Mouse (Mus musculus): ENCODE measurements around the gene Hoxc6. TPM values are rescaled to one million over a fixed set of nuclear protein-coding genes. Genes with fewer than 3 reads are reported as not detected.

Hoxc6 gene
- 0.18 and 0.82 TPM in 2 replicates for polyA plus RNA-seq (2016; fragmentation: Nextera tagmentation; extraction: Ambion mirVana)

- H3K4me2 ChIP-seq, result peak within 1 kb of the TSS; percentile 91
- peak within 1 kb of the TSS; percentile 72; the same call in 1 of the 2 replicates for H3K9ac ChIP-seq
- ATAC-seq (ENCODE audit: insufficient number of reproducible peaks, low FRiP score), result no peak
- H3K27me3 ChIP-seq (replicated peaks), result peaks cover 92% of the 10 kb centered on the region
- peak within 1 kb of the TSS; percentile 57 for H3K4me3 ChIP-seq
- no peak within 1 kb of the TSS for H3K27ac ChIP-seq (ENCODE audit: poor library complexity, severe bottlenecking)
- H3K4me1 ChIP-seq (replicated peaks), result peaks cover 29% of the 10 kb centered on the region
- 2% methylated on average over 19 of the region's 19 CpGs for WGBS
- H3K9me3 ChIP-seq (replicated peaks), result no peaks in the 10 kb centered on the region
- H3K36me3 ChIP-seq, result no peaks in the 10 kb centered on the region
These were observed at the start of gene Hoxc6 for GRCm38 (mm10) chr15:102997939-102998355. Gene Hoxc6, plus strand, starts transcription at chr15:102998257.

GRCm38 (mm10) chr15:102948842-102949241 lies 49.2 kb upstream of the Hoxc6 start:
- H3K4me2 ChIP-seq, result no peak overlapping the region
- no peaks in the 10 kb centered on the region for H3K9me3 ChIP-seq (replicated peaks)
- no peaks in the 10 kb centered on the region for H3K4me1 ChIP-seq (replicated peaks)
- H3K9ac ChIP-seq, result no peak overlapping the region
- ATAC-seq (ENCODE audit: insufficient number of reproducible peaks, low FRiP score), result no peak
- no peaks in the 10 kb centered on the region for H3K36me3 ChIP-seq
- 15% methylated on average over 2 of the region's 2 CpGs for WGBS
- H3K27me3 ChIP-seq (replicated peaks), result peaks cover 98% of the 10 kb centered on the region
- no peak overlapping the region for H3K4me3 ChIP-seq
- no peak overlapping the region for H3K27ac ChIP-seq (ENCODE audit: poor library complexity, severe bottlenecking)

GRCm38 (mm10) chr15:102949696-102950095 lies 48.4 kb upstream of the Hoxc6 start:
- 4% methylated on average over 20 of the region's 20 CpGs for WGBS
- H3K4me3 ChIP-seq, result no peak overlapping the region
- no peak overlapping the region for H3K4me2 ChIP-seq
- H3K36me3 ChIP-seq, result no peaks in the 10 kb centered on the region
- no peak for ATAC-seq (ENCODE audit: insufficient number of reproducible peaks, low FRiP score)
- no peaks in the 10 kb centered on the region for H3K9me3 ChIP-seq (replicated peaks)
- H3K9ac ChIP-seq, result no peak overlapping the region
- H3K27me3 ChIP-seq (replicated peaks), result peaks cover 100% of the 10 kb centered on the region
- no peaks in the 10 kb centered on the region for H3K4me1 ChIP-seq (replicated peaks)
- no peak overlapping the region for H3K27ac ChIP-seq (ENCODE audit: poor library complexity, severe bottlenecking)

- no peak for ATAC-seq (ENCODE audit: insufficient number of reproducible peaks, low FRiP score)
These were observed 47.2 kb upstream of the Hoxc6 start for GRCm38 (mm10) chr15:102950877-102951276.

DNA sequence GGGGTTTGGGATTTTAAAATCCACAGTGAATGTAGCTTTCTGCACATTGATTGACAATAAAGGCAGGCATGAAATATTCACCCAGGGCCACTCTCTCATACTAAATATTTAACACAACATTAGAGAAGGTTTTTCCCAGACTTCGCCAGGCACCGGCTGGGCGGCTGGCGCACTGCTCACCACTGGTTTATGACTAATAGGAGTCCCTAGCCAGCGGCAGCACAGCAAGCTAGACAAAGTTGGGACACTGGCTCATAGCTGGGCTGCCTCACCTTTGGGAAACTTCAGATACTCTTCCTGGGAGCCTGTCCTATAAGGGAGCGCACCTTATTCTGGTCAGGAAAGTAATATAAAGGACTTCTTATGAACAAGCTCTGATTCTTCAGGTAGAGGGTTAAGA lies 44.5 kb upstream of the Hoxc6 start:
- ATAC-seq (ENCODE audit: insufficient number of reproducible peaks, low FRiP score), result no peak
- Histone ChIP-seq H3K9ac (no peak overlapping the region), H3K9me3 (replicated peaks) (no peaks in the 10 kb centered on the region), H3K4me2 (no peak overlapping the region), H3K27ac (ENCODE audit: poor library complexity, severe bottlenecking) (no peak overlapping the region), H3K4me1 (replicated peaks) (peaks cover 11% of the 10 kb centered on the region), H3K36me3 (no peaks in the 10 kb centered on the region), H3K27me3 (replicated peaks) (peaks cover 99% of the 10 kb centered on the region), H3K4me3 (no peak overlapping the region)
- WGBS, result 6% methylated on average over 6 of the region's 6 CpGs

More at GRCm38 (mm10) chr15:102950877-102951276, 47.2 kb upstream of the Hoxc6 start:
- Histone ChIP-seq H3K4me2 (no peak overlapping the region), H3K27me3 (replicated peaks) (peaks cover 100% of the 10 kb centered on the region), H3K27ac (ENCODE audit: poor library complexity, severe bottlenecking) (no peak overlapping the region), H3K9me3 (replicated peaks) (no peaks in the 10 kb centered on the region), H3K9ac (no peak overlapping the region), H3K36me3 (no peaks in the 10 kb centered on the region), H3K4me1 (replicated peaks) (peaks cover 6% of the 10 kb centered on the region), H3K4me3 (no peak overlapping the region)
- WGBS, result 14% methylated on average over 2 of the region's 2 CpGs

DNA sequence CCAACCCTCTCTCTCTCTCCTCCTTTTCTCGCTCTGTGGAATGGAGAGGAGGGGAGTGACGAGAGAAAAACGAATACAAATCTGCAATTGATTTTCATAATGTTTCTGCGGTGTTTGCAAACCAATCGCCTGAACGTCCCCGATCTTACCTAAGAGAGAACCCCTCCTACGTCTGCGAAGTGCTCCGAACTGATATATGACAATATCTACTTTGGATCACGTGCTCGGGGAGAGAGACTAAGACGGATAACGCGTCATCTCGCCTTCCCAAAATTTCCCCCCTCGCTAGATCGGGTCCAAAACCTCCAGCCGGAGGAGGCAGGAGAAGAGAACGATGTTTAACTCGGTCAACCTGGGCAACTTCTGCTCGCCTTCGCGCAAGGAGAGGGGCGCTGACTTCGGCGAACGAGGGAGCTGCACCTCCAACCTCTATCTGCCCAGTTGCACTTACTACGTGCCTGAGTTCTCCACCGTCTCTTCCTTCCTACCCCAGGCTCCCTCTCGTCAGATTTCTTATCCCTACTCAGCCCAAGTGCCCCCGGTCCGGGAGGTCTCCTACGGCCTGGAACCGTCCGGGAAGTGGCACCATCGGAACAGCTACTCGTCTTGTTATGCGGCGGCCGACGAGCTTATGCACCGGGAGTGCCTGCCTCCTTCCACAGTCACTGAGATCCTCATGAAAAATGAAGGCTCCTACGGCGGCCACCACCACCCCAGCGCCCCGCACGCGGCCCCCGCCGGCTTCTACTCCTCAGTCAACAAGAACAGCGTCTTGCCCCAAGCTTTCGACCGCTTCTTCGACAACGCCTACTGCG lies 43.7 kb upstream of the Hoxc6 start, which contains the start of gene Hoxc11:
Hoxc11 (plus strand) TSS at position 236 of the 815 bp plus-strand sequence.
- no peaks in the 10 kb centered on the region for H3K9me3 ChIP-seq (replicated peaks)
- H3K36me3 ChIP-seq, result no peaks in the 10 kb centered on the region
- no peak within 1 kb of the TSS for H3K4me2 ChIP-seq
- peaks cover 97% of the 10 kb centered on the region for H3K27me3 ChIP-seq (replicated peaks)
- no peak for ATAC-seq (ENCODE audit: insufficient number of reproducible peaks, low FRiP score)
- H3K9ac ChIP-seq, result no peak within 1 kb of the TSS
- peaks cover 11% of the 10 kb centered on the region for H3K4me1 ChIP-seq (replicated peaks)
- no peak within 1 kb of the TSS for H3K27ac ChIP-seq (ENCODE audit: poor library complexity, severe bottlenecking)
- under 1% methylated on average over 57 of the region's 57 CpGs for WGBS
- no peak within 1 kb of the TSS for H3K4me3 ChIP-seq

DNA sequence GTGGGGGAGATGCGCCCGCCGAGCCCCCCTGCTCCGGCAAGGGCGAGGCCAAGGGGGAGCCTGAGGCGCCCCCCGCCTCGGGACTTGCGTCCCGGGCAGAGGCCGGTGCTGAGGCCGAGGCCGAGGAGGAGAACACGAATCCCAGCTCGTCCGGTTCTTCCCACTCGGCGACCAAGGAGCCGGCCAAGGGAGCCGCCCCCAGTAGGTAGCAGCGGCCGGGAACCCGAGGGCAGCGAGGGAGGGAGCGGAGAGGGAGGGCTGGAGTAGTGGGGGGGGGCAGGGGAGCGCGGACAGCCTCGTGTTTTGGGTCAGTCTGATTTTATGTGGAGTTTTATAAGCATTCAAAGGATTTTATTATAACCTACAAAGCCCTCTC lies 43.1 kb upstream of the Hoxc6 start:
- WGBS, result 1% methylated on average over 28 of the region's 28 CpGs
- no peak overlapping the region for H3K4me2 ChIP-seq
- no peak overlapping the region for H3K4me3 ChIP-seq
- H3K9me3 ChIP-seq (replicated peaks), result no peaks in the 10 kb centered on the region
- H3K27me3 ChIP-seq (replicated peaks), result peaks cover 97% of the 10 kb centered on the region
- H3K27ac ChIP-seq (ENCODE audit: poor library complexity, severe bottlenecking), result no peak overlapping the region
- H3K9ac ChIP-seq, result no peak overlapping the region
- no peaks in the 10 kb centered on the region for H3K36me3 ChIP-seq
- ATAC-seq (ENCODE audit: insufficient number of reproducible peaks, low FRiP score), result no peak
- H3K4me1 ChIP-seq (replicated peaks), result peaks cover 11% of the 10 kb centered on the region

DNA sequence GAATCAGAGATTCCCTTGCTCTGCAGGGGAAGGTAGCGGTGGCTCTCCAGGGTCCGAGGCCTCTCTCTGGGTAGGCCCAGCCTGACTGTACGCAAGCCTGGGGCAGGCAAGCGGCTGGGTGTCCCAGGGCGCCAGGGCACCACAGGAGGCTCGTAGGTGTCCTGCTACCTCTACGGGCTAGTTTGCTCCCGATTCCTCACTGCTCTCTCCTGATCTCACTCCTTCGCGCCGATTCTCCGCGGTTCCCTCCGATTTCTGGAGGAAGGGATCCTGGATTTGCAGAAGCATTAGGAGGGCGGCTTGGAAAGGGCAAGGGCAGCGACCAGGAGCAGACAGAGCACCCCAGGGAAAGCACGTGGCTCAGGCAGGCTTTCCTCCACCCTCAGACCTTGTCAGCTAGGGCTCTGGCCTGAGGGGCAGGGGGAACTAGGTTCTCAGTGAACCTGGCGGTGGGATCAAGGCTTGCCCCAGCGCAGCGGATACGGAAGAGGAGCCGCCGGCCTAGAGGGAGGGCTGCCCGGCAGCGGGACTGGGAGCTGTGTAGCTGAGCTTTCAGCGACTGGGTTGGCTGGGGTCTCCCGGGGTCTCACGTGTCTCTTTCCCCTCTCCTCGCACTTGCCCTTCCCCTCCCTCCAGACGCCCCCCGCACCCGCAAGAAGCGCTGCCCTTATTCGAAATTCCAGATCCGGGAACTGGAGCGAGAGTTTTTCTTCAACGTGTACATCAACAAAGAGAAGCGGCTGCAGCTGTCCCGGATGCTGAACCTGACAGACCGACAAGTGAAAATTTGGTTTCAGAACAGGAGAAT lies 42.0 kb upstream of the Hoxc6 start:
- H3K36me3 ChIP-seq, result no peaks in the 10 kb centered on the region
- peaks cover 97% of the 10 kb centered on the region for H3K27me3 ChIP-seq (replicated peaks)
- peaks cover 11% of the 10 kb centered on the region for H3K4me1 ChIP-seq (replicated peaks)
- H3K27ac ChIP-seq (ENCODE audit: poor library complexity, severe bottlenecking), result no peak overlapping the region
- H3K4me3 ChIP-seq, result no peak overlapping the region
- WGBS, result 2% methylated on average over 40 of the region's 40 CpGs
- peak overlapping the region; percentile 13; the same call in 1 of the 2 replicates for H3K4me2 ChIP-seq
- no peak overlapping the region for H3K9ac ChIP-seq
- no peaks in the 10 kb centered on the region for H3K9me3 ChIP-seq (replicated peaks)
- ATAC-seq (ENCODE audit: insufficient number of reproducible peaks, low FRiP score), result no peak

DNA sequence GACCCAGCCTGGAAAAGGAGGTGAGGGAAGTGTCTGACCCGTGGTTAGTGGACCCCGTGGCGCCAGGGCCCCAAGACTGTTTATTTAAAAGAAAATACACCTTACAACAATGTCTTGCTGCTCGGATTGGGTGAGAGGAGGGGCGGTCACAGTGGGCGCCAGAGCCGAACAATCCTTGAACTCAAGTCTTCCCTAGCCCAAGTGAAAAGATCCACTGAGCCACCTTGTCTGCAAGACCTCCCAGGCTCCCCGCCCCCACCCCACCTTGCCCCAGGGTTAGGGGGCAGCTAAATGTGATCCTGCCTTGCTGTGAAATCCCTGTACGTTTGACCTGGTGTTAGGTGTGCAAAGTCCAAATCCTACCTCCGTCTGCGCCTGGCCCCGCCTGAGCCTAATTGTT lies 41.2 kb upstream of the Hoxc6 start:
- Histone ChIP-seq H3K36me3 (no peaks in the 10 kb centered on the region), H3K4me1 (replicated peaks) (peaks cover 11% of the 10 kb centered on the region), H3K4me2 (no peak overlapping the region), H3K9ac (no peak overlapping the region), H3K27me3 (replicated peaks) (peaks cover 97% of the 10 kb centered on the region), H3K4me3 (no peak overlapping the region), H3K27ac (ENCODE audit: poor library complexity, severe bottlenecking) (no peak overlapping the region), H3K9me3 (replicated peaks) (no peaks in the 10 kb centered on the region)
- WGBS, result under 1% methylated on average over 12 of the region's 12 CpGs
- no peak for ATAC-seq (ENCODE audit: insufficient number of reproducible peaks, low FRiP score)

DNA sequence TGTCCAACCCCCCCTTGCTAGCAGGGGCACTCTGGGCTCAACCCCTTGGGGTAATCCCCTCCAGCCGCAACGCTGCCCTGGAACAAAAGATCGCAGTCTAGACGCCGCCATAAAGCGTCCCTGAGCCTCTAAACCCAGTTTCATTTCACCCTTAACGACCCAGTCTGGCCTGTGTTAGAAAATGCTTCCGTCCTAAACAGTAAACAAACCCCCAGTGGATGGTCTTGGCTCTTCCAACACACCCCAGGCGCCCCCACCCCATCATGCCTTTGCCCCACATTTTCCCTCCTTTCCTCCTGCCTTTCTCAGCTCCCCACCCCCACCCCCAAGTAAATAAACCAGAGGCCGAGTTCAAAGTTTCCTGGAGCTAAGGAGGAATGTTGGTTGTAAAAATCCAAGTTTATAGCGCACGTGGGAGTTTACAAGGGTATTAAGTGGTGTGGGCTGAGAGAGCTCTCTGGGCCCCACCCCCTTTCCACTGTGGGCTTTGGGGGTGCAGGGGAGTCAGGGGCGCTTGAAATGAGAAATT lies 38.3 kb upstream of the Hoxc6 start:
- Histone ChIP-seq H3K27ac (ENCODE audit: poor library complexity, severe bottlenecking) (no peak overlapping the region), H3K9ac (no peak overlapping the region), H3K9me3 (replicated peaks) (no peaks in the 10 kb centered on the region), H3K4me1 (replicated peaks) (peaks cover 14% of the 10 kb centered on the region), H3K4me3 (no peak overlapping the region), H3K36me3 (no peaks in the 10 kb centered on the region), H3K27me3 (replicated peaks) (peaks cover 95% of the 10 kb centered on the region), H3K4me2 (no peak overlapping the region)
- WGBS, result 1% methylated on average over 13 of the region's 13 CpGs
- no peak for ATAC-seq (ENCODE audit: insufficient number of reproducible peaks, low FRiP score)

DNA sequence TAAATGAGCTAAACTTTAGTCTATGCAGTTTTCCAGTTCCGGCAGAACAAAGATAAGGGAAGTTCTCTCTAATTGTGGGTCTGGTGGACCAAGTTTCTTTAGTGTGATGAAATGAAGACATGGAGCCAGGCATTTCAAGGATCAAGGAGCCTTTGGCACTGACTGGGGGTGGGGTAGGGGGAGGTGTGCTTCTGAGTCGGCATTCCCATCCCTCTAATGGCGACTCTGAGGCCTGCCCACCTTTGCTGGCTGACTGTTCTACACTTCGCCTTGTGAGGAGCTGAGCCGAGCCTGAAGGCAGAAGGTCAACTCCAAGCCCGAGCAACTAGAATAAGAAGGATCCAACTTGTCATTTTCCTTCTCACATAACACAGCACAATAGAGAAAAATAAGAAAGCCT lies 36.3 kb upstream of the Hoxc6 start:
- no peak overlapping the region for H3K9ac ChIP-seq
- no peak overlapping the region for H3K4me2 ChIP-seq
- H3K9me3 ChIP-seq (replicated peaks), result no peaks in the 10 kb centered on the region
- WGBS, result 2% methylated on average over 6 of the region's 6 CpGs
- H3K36me3 ChIP-seq, result no peaks in the 10 kb centered on the region
- no peak overlapping the region for H3K27ac ChIP-seq (ENCODE audit: poor library complexity, severe bottlenecking)
- peaks cover 95% of the 10 kb centered on the region for H3K27me3 ChIP-seq (replicated peaks)
- no peak overlapping the region for H3K4me3 ChIP-seq
- peaks cover 8% of the 10 kb centered on the region; the same call in 1 of the 2 replicates for H3K4me1 ChIP-seq (replicated peaks)
- ATAC-seq (ENCODE audit: insufficient number of reproducible peaks, low FRiP score), result no peak
